Mouse (Mus musculus): ENCODE results near the gene Atad2b.

- TF ChIP-seq GATA1 (IDR thresholded peaks at IDR 0.05; ENCODE audit: borderline replicate concordance, low read length), result no peak
- TF ChIP-seq FLI1 (IDR thresholded peaks at IDR 0.05; ENCODE audit: low read length), result no peak
Measured at GRCm38 (mm10) chr12:4898024-4898423, 19.1 kb upstream of the Atad2b start.

Data from megakaryocyte, embryonic 14.5 days (primary cell).